Mouse (Mus musculus): ENCODE data around the gene Ptrh1. TPM values are rescaled to one million over a fixed set of nuclear protein-coding genes. Genes with fewer than 3 reads are reported as not detected.

Ptrh1 gene
- total and polyA plus RNA-seq, 3 experiments = 12.3 to 27.9 TPM; not detected in 1

- no peaks in the 10 kb centered on the region; a peak in 2 of 4 replicates for H3K36me3 ChIP-seq (ENCODE audit: control insufficient read depth in 1 of 2, insufficient read depth in 2 of 2, low read length in 2 of 2)
These were observed 22.8 kb downstream of the Ptrh1 start for GRCm38 (mm10) chr2:32798251-32798962.

DNA sequence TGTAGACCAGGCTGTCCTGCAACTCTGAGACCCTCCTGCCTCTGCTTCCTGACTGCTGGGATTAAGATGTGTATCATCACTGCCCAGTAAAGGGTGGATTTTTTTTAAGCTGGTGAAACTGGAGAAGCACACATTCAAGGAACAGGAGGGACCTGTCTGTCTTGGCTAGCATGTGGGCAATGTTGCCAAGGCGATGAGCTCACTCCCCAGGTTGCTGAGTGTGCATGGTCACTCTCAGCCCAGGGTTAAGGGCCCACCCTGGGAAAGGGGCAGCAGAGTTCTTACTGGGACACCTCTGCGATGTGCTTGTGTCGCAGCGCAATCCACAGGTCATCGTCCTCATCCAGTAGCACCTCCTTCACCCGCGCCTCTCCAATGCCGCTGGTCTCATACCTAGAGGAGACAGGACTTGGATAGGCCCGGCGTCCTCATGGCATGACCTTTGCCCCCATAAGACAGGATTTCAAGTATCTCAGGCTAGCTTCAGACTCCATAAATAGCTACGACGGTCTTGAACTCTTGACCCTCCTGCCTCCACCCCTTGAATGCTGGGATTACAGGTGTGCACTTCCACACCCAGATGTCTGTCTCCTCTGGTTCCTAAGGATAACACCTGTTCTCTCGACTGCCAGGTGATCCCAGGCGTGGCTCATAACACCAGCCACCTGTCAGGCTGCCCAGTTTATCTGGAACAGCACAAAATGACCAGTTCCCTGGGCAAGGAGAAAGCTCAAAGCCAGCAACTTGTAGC is 33.4 kb downstream of the Ptrh1 start:
- no peak overlapping the region for H3K27ac ChIP-seq (ENCODE audit: control insufficient read depth, low read depth, low read length)
- H3K36me3 ChIP-seq (ENCODE audit: control insufficient read depth in 1 of 2, insufficient read depth in 2 of 2, low read length in 2 of 2) = no peaks in the 10 kb centered on the region; a peak in 2 of 4 replicates
- H3K79me2 ChIP-seq (ENCODE audit: control insufficient read depth, insufficient read depth, low read length, poor library complexity) = no peaks in the 10 kb centered on the region
- DNase-seq (ENCODE audit: low read depth, low spot score) = no peak
- H3K9me3 ChIP-seq (replicated peaks; ENCODE audit: insufficient read depth, low read length) = no peaks in the 10 kb centered on the region
- H3K4me3 ChIP-seq (ENCODE audit: control insufficient read depth in 1 of 2, insufficient read depth in 1 of 2, low read depth in 2 of 2, low read length in 2 of 2) = no peak overlapping the region
- TF ChIP-seq ZKSCAN1 (IDR thresholded peaks at IDR 0.05; ENCODE audit: low read depth, low read length) (no peak), KAT2A (conservative IDR thresholded peaks at IDR 0.05; ENCODE audit: low read depth, low read length) (no peak), JUND (IDR thresholded peaks at IDR 0.05; ENCODE audit: low read depth, low read length) (no peak), MAZ (IDR thresholded peaks at IDR 0.05; ENCODE audit: low read depth, low read length) (no peak), TAL1 (IDR thresholded peaks at IDR 0.05; ENCODE audit: low read length) (no peak), POLR2AphosphoS2 (IDR thresholded peaks at IDR 0.05; ENCODE audit: low read length) (no peak), TBP (IDR thresholded peaks at IDR 0.05; ENCODE audit: low read depth, low read length) (no peak), MAFK (IDR thresholded peaks at IDR 0.05; ENCODE audit: borderline replicate concordance, low read depth, low read length) (no peak), RCOR1 (IDR thresholded peaks at IDR 0.05; ENCODE audit: low read depth, low read length) (no peak)
- H3K27me3 ChIP-seq (ENCODE audit: control insufficient read depth in 1 of 2, insufficient read depth in 2 of 2, low read length in 2 of 2) = no peaks in the 10 kb centered on the region
- no peak overlapping the region for H3K9ac ChIP-seq (ENCODE audit: control insufficient read depth, low read depth, low read length, poor library complexity, severe bottlenecking)
- no peaks in the 10 kb centered on the region for H3K4me1 ChIP-seq (ENCODE audit: control insufficient read depth in 1 of 2, insufficient read depth in 2 of 2, low read length in 2 of 2)

More at GRCm38 (mm10) chr2:32798251-32798962, 22.8 kb downstream of the Ptrh1 start:
- no peak for DNase-seq (ENCODE audit: low read depth, low spot score)
- Histone ChIP-seq H3K4me1 (ENCODE audit: control insufficient read depth in 1 of 2, insufficient read depth in 2 of 2, low read length in 2 of 2) (no peaks in the 10 kb centered on the region), H3K9ac (ENCODE audit: control insufficient read depth, low read depth, low read length, poor library complexity, severe bottlenecking) (no peak overlapping the region), H3K27ac (ENCODE audit: control insufficient read depth, low read depth, low read length) (no peak overlapping the region), H3K79me2 (ENCODE audit: control insufficient read depth, insufficient read depth, low read length, poor library complexity) (no peaks in the 10 kb centered on the region), H3K27me3 (ENCODE audit: control insufficient read depth in 1 of 2, insufficient read depth in 2 of 2, low read length in 2 of 2) (no peaks in the 10 kb centered on the region), H3K4me3 (ENCODE audit: control insufficient read depth in 1 of 2, insufficient read depth in 1 of 2, low read depth in 2 of 2, low read length in 2 of 2) (no peak overlapping the region), H3K9me3 (replicated peaks; ENCODE audit: insufficient read depth, low read length) (no peaks in the 10 kb centered on the region)
- no peak for TF ChIP-seq CTCF (IDR thresholded peaks at IDR 0.05 in 2 of 3, conservative IDR thresholded peaks at IDR 0.05 in 1 of 3; ENCODE audit: control insufficient read depth in 1 of 3, insufficient read depth in 1 of 3, low read depth in 2 of 3, low read length in 3 of 3, poor library complexity in 1 of 3, severe bottlenecking in 1 of 3)
- TF ChIP-seq MAZ (IDR thresholded peaks at IDR 0.05; ENCODE audit: low read depth, low read length) = no peak
- TF ChIP-seq ELF1 (IDR thresholded peaks at IDR 0.05; ENCODE audit: low read depth, low read length) = no peak
- no peak for TF ChIP-seq TAL1 (IDR thresholded peaks at IDR 0.05; ENCODE audit: low read length)
- no peak for TF ChIP-seq MAFK (IDR thresholded peaks at IDR 0.05; ENCODE audit: borderline replicate concordance, low read depth, low read length)
- no peak for TF ChIP-seq NRF1 (IDR thresholded peaks at IDR 0.05; ENCODE audit: insufficient read depth, low read depth, low read length, poor library complexity, severe bottlenecking)
- TF ChIP-seq GABPA (IDR thresholded peaks at IDR 0.05; ENCODE audit: low read depth, low read length) = no peak
- TF ChIP-seq RCOR1 (IDR thresholded peaks at IDR 0.05; ENCODE audit: low read depth, low read length) = no peak
- no peak for TF ChIP-seq JUND (IDR thresholded peaks at IDR 0.05; ENCODE audit: low read depth, low read length)
- no peak for TF ChIP-seq POLR2AphosphoS2 (IDR thresholded peaks at IDR 0.05; ENCODE audit: low read length)
- TF ChIP-seq E2F4 (IDR thresholded peaks at IDR 0.05; ENCODE audit: borderline replicate concordance, low read depth, low read length) = no peak
- TF ChIP-seq KAT2A (conservative IDR thresholded peaks at IDR 0.05; ENCODE audit: low read depth, low read length) = no peak
- TF ChIP-seq ZKSCAN1 (IDR thresholded peaks at IDR 0.05; ENCODE audit: low read depth, low read length) = no peak
- no peak for TF ChIP-seq TBP (IDR thresholded peaks at IDR 0.05; ENCODE audit: low read depth, low read length)
- no peak for TF ChIP-seq NELFE (IDR thresholded peaks at IDR 0.05; ENCODE audit: low read depth, low read length)
- no peak for TF ChIP-seq UBTF (IDR thresholded peaks at IDR 0.05; ENCODE audit: borderline replicate concordance, insufficient read depth, low read depth, low read length)
- no peak for TF ChIP-seq SIN3A (IDR thresholded peaks at IDR 0.05; ENCODE audit: low read length)
- no peak for TF ChIP-seq EP300 (IDR thresholded peaks at IDR 0.05; ENCODE audit: low read depth in 1 of 2, low read length in 2 of 2)

Measured in MEL (cell line).